Mouse (Mus musculus) left cerebral cortex, postnatal 36 days (tissue): ENCODE data around the gene 4930579F01Rik. TPM values are rescaled to one million over a fixed set of nuclear protein-coding genes. Genes with fewer than 3 reads are reported as not detected.

Source experiments
- DNase-seq, 2 experiments: peaks; one replicate each; pipeline ENCODE4 v3.0.0; 2021 to 2022; ENCODE audit warnings: low spot score in 2 of 2, mixed read lengths in 1 of 2
- intact Hi-C: fragments of 180-260 bp; cut with DNase I; formaldehyde crosslinking; loops from one replicate; pipeline ENCODE4 v1.15.1; 2025
- total RNA-seq, 2 experiments: library from RNA; stranded (reverse); gene quantifications; 2 replicates each; pipeline ENCODE4 v1.2.3; 2021

The 4930579F01Rik gene
- total RNA-seq, 2 experiments from 2014 or later: not detected

- DNase-seq: no peak
- intact Hi-C loops: no loop called here
Measured at GRCm38 (mm10) chr3:138121461-138121860, 72.2 kb downstream of the 4930579F01Rik start.

GRCm38 (mm10) chr3:138119444-138120105 is 74.0 kb downstream of the 4930579F01Rik start:
- no peak for DNase-seq
- intact Hi-C loops: no loop called here

GRCm38 (mm10) chr3:138118831-138119230 is 74.8 kb downstream of the 4930579F01Rik start:
- DNase-seq: no peak
- intact Hi-C loops: no loop called here

GRCm38 (mm10) chr3:138118392-138118791 is 75.2 kb downstream of the 4930579F01Rik start:
- intact Hi-C loops: no loop called here

GRCm38 (mm10) chr3:138116871-138117270 is 76.8 kb downstream of the 4930579F01Rik start:
- intact Hi-C loops: no loop called here
- no peak for DNase-seq

More at GRCm38 (mm10) chr3:138118392-138118791, 75.2 kb downstream of the 4930579F01Rik start:
- no peak for DNase-seq

GRCm38 (mm10) chr3:138114106-138114505 is 79.5 kb downstream of the 4930579F01Rik start:
- intact Hi-C loops: no loop called here
- DNase-seq: no peak

Other genes starting within 250 kb of the 4930579F01Rik start
- 1 to 10 TPM; 2.6 to 3.4 TPM for gene Dapp1, start 212.3 kb downstream of the 4930579F01Rik start, total RNA-seq
- 1 to 10 TPM; 2.1 to 2.8 TPM for gene 1110002E22Rik, start 128.8 kb downstream of the 4930579F01Rik start, total RNA-seq
- under 1 TPM in 1 of 2 experiments, not detected in 1; 0.20 TPM for gene Gm5105, start 126.4 kb downstream of the 4930579F01Rik start, total RNA-seq
- gene Trmt10a, start 50.4 kb downstream of the 4930579F01Rik start, total RNA-seq: 1 to 10 TPM; 3.6 to 6.6 TPM
- gene Mttp, start 48.9 kb downstream of the 4930579F01Rik start, total RNA-seq: 1 to 10 TPM; 5.6 to 6.2 TPM
- under 1 TPM; 0.10 to 0.11 TPM for gene Adh7, start 23.9 kb upstream of the 4930579F01Rik start, total RNA-seq
- gene Adh1, start 67.2 kb upstream of the 4930579F01Rik start, total RNA-seq: under 1 TPM; 0.50 to 0.99 TPM
- gene Adh6a, start 119.5 kb upstream of the 4930579F01Rik start, total RNA-seq: not detected
- gene Adh6b, start 147.9 kb upstream of the 4930579F01Rik start, total RNA-seq: not detected
- not detected for gene Adh4, start 221.6 kb upstream of the 4930579F01Rik start, total RNA-seq
- 10 to 100 TPM; 60.8 to 64.3 TPM for gene Adh5, start 249.3 kb upstream of the 4930579F01Rik start, total RNA-seq